17 mouse cellular contexts compared by ENCODE assay signal in the genomic region with DNA sequence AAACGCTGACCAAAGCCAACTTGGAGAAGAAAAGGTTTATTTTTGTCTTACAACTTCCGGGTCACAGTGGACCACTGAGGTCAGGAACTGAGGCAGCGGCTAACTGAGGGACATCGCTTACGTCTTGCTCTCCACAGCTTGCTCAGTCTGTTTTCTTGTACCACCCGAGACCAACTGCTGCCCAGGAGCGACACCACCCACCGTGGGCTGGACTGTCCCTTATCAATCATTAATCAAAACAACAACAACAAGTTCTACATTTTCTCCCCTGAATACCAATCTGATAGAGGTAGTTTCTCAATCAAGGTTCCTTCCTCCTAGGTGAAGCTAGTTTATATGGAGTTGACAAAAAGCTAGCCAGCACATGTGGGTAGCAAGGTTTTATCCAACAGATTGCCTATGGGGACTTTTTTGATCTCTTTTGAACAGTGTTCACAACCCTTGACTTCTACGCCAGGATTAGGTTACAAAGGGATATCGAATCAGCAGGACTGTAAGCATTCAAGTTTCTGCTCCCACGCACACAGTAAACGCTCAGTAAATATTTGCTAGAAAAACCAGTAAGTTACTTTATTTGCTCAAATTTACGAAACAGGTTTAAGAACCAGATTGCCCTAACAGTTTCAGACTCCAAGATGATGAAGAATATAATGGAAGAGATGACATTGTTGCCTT. TPM values are rescaled to one million over a fixed set of nuclear protein-coding genes. Genes with fewer than 3 reads are reported as not detected.
DNase-seq lines count a peak whose midpoint lies in the region; ATAC-seq and TF ChIP-seq lines count a peak whose summit lies in the region.
"Had no signal": no experiment of that assay in that cellular context is flagged by ENCODE, and none has a peak within 500 bp of the region (broad histone marks: within the 10 kb centered on the region; RNA-seq: fewer than 3 reads in every experiment).

No protein-coding gene starts in this region.

- no peak overlapping the region for H3K9ac ChIP-seq in kidney, embryonic 15.5 days
- no peak overlapping the region for H3K9ac ChIP-seq in stomach, postnatal 0 days (ENCODE audit: low read length)
- H3K9ac ChIP-seq: embryonic facial prominence, embryonic 12.5 days; forebrain, embryonic 15.5 days; heart, embryonic 13.5 days; hindbrain, embryonic 12.5 days had no signal

- TF ChIP-seq EP300 in stomach, postnatal 0 days (optimal IDR thresholded peaks at IDR 0.05): no peak

- no peaks in the 10 kb centered on the region for H3K36me3 ChIP-seq in embryonic facial prominence, embryonic 10.5 days (replicated peaks)
- H3K36me3 ChIP-seq in kidney, embryonic 15.5 days: no peaks in the 10 kb centered on the region
- H3K36me3 ChIP-seq in stomach, postnatal 0 days (ENCODE audit: control insufficient read depth, insufficient read depth, low read length): no peaks in the 10 kb centered on the region
- H3K36me3 ChIP-seq: embryonic facial prominence, embryonic 12.5 days; forebrain, embryonic 15.5 days; heart, embryonic 13.5 days; hindbrain, embryonic 12.5 days had no signal

- H3K27ac ChIP-seq in embryonic facial prominence, embryonic 10.5 days (replicated peaks): peak overlapping the region; percentile 53; the same call in 1 of the 2 replicates
- H3K27ac ChIP-seq in kidney, embryonic 15.5 days: peak overlapping the region; percentile 54
- peak overlapping the region; percentile 40 for H3K27ac ChIP-seq in stomach, postnatal 0 days (replicated peaks)
- H3K27ac ChIP-seq: embryonic facial prominence, embryonic 12.5 days; forebrain, embryonic 15.5 days; heart, embryonic 13.5 days; hindbrain, embryonic 12.5 days had no signal

- H3K9me3 ChIP-seq in embryonic facial prominence, embryonic 10.5 days: no peaks in the 10 kb centered on the region
- H3K9me3 ChIP-seq in kidney, embryonic 15.5 days (replicated peaks): no peaks in the 10 kb centered on the region
- no peaks in the 10 kb centered on the region for H3K9me3 ChIP-seq in stomach, postnatal 0 days (ENCODE audit: control insufficient read depth, low read length)
- H3K9me3 ChIP-seq: embryonic facial prominence, embryonic 12.5 days; forebrain, embryonic 15.5 days; heart, embryonic 13.5 days; hindbrain, embryonic 12.5 days had no signal

- WGBS in embryonic facial prominence, embryonic 10.5 days: 57% methylated on average over 13 of the region's 13 CpGs
- 29% methylated on average over 13 of the region's 13 CpGs for WGBS in kidney, embryonic 15.5 days
- WGBS in stomach, postnatal 0 days: 41% methylated on average over 13 of the region's 13 CpGs

- DNase-seq in kidney, adult 9 months: peak; percentile 11
- DNase-seq in kidney, postnatal 25 days: no peak
- DNase-seq in embryonic facial prominence, embryonic 10.5 days (ENCODE audit: low spot score): no peak
- DNase-seq in stomach, postnatal 0 days (ENCODE audit: low spot score): no peak
- DNase-seq in spleen, adult 18-20 months: no peak
- DNase-seq: adrenal gland, adult 2 months; adrenal gland, postnatal 25 days; cerebellum, adult 2 months; cerebellum, postnatal 10 days; gastrocnemius, postnatal 36 days; heart, adult 11 months; heart, postnatal 4 days had no signal

- H3K27me3 ChIP-seq in embryonic facial prominence, embryonic 10.5 days (replicated peaks; ENCODE audit: low read depth, poor library complexity, severe bottlenecking): no peaks in the 10 kb centered on the region
- H3K27me3 ChIP-seq in kidney, embryonic 15.5 days: no peaks in the 10 kb centered on the region
- H3K27me3 ChIP-seq in stomach, postnatal 0 days (ENCODE audit: control insufficient read depth, insufficient read depth, low read length): no peaks in the 10 kb centered on the region
- H3K27me3 ChIP-seq: embryonic facial prominence, embryonic 12.5 days; forebrain, embryonic 15.5 days; heart, embryonic 13.5 days; hindbrain, embryonic 12.5 days had no signal

- no peak for ATAC-seq in kidney, embryonic 15.5 days (replicated peaks; ENCODE audit: low FRiP score)
- peak; percentile 55; the same call in 1 of the 2 replicates for ATAC-seq in stomach, postnatal 0 days (ENCODE audit: low FRiP score, low TSS enrichment)
- ATAC-seq: forebrain, embryonic 15.5 days had no signal

- peak overlapping the region; percentile 14; the same call in 1 of the 2 replicates for H3K4me2 ChIP-seq in kidney, embryonic 15.5 days
- no peak overlapping the region for H3K4me2 ChIP-seq in stomach, postnatal 0 days (replicated peaks; ENCODE audit: low read depth)
- H3K4me2 ChIP-seq: embryonic facial prominence, embryonic 12.5 days; forebrain, embryonic 15.5 days; heart, embryonic 13.5 days; hindbrain, embryonic 12.5 days had no signal

- H3K4me1 ChIP-seq in embryonic facial prominence, embryonic 10.5 days: peaks cover 31% of the 10 kb centered on the region
- peaks cover 20% of the 10 kb centered on the region for H3K4me1 ChIP-seq in kidney, embryonic 15.5 days
- H3K4me1 ChIP-seq in stomach, postnatal 0 days (replicated peaks; ENCODE audit: control insufficient read depth, insufficient read depth): 0 out of 2 replicates have a peak, but pooled peaks cover 2% of the 10 kb centered on the region
- H3K4me1 ChIP-seq: heart, embryonic 13.5 days had no signal

- H3K4me3 ChIP-seq in embryonic facial prominence, embryonic 10.5 days: no peak overlapping the region
- no peak overlapping the region for H3K4me3 ChIP-seq in kidney, embryonic 15.5 days (replicated peaks)
- no peak overlapping the region for H3K4me3 ChIP-seq in stomach, postnatal 0 days (ENCODE audit: low read depth, low read length)
- H3K4me3 ChIP-seq: embryonic facial prominence, embryonic 12.5 days; forebrain, embryonic 15.5 days; heart, embryonic 13.5 days; hindbrain, embryonic 12.5 days had no signal

- no peak for TF ChIP-seq CTCF in stomach, postnatal 0 days (IDR thresholded peaks at IDR 0.05; ENCODE audit: low read depth)

RNA-seq across cellular contexts. Expression of a gene that starts 40.5 kb away (rescaled TPM):
- polyA plus RNA-seq in embryonic facial prominence, embryonic 10.5 days (2016; fragmentation: Nextera tagmentation; extraction: Ambion mirVana): 1.3 and 1.6 TPM in 2 replicates
- polyA plus RNA-seq in kidney, embryonic 15.5 days (2015; fragmentation: Nextera tagmentation; extraction: Ambion mirVana): 1.9 and 2.2 TPM in 2 replicates
- polyA plus RNA-seq in stomach, postnatal 0 days (2015; fragmentation: Nextera tagmentation; extraction: Ambion mirVana): 19.6 and 20.9 TPM in 2 replicates
